Mouse (Mus musculus) kidney, postnatal 0 days (tissue): ENCODE measurements around the gene Spata20. TPM values are rescaled to one million over a fixed set of nuclear protein-coding genes. Genes with fewer than 3 reads are reported as not detected.
A peak's percentile ranks its signal among the peaks of the same experiment; 100 is the strongest.

ENCODE experiments used
- ATAC-seq: fragments of 200-750 bp; cut with Nextera tagmentation; replicated peaks from 2 replicates; pipeline ENCODE4 v1.8.0; 2017; ENCODE audit warnings: low read depth, moderate number of reproducible peaks, moderate TSS enrichment, moderate library complexity; ENCODE audit not compliant: low FRiP score
- DNase-seq: peaks from one replicate; pipeline ENCODE4 v3.0.0-alpha.2; 2016; ENCODE audit warnings: low spot score
- H3K27ac ChIP-seq: fragments of 300-500 bp; sonication (generic); 2 replicates; pipeline ENCODE4 v1.5.1; 2014; ENCODE audit warnings: mild to moderate bottlenecking
- H3K27me3 ChIP-seq: fragments of 300-500 bp; sonication (generic); 2 replicates; pipeline ENCODE4 v1.6.1; 2014; ENCODE audit warnings: low read length, mixed read lengths; ENCODE audit not compliant: insufficient read depth
- H3K36me3 ChIP-seq: fragments of 300-500 bp; sonication (generic); 2 replicates; pipeline ENCODE4 v1.6.1; 2014; ENCODE audit warnings: low read length, mixed read lengths; ENCODE audit not compliant: insufficient read depth
- H3K4me1 ChIP-seq: fragments of 300-500 bp; sonication (generic); replicated peaks from 2 replicates; pipeline ENCODE4 v1.6.1; 2014; ENCODE audit warnings: antibody characterized with exemption, low read length, mixed read lengths; ENCODE audit not compliant: insufficient read depth
- H3K4me2 ChIP-seq: fragments of 300-500 bp; sonication (generic); 2 replicates; pipeline ENCODE4 v1.6.1; 2014; ENCODE audit warnings: mild to moderate bottlenecking, low read length, moderate library complexity, mixed read lengths
- H3K4me3 ChIP-seq: fragments of 300-500 bp; sonication (generic); replicated peaks from 2 replicates; pipeline ENCODE4 v1.5.1; 2014; ENCODE audit warnings: low read depth, low read length
- H3K9ac ChIP-seq: fragments of 300-500 bp; sonication (generic); 2 replicates; pipeline ENCODE4 v1.6.1; 2014; ENCODE audit warnings: low read depth, low read length
- H3K9me3 ChIP-seq: fragments of 300-500 bp; sonication (generic); replicated peaks from 2 replicates; pipeline ENCODE4 v1.6.1; 2016; ENCODE audit warnings: low read length, inconsistent platforms, mixed read lengths
- CTCF ChIP-seq: IDR thresholded peaks from 2 replicates; pipeline ENCODE4 v1.5.1; 2016; ENCODE audit warnings: antibody characterized with exemption, low read depth, mild to moderate bottlenecking, moderate library complexity
- WGBS: fragments of 180-500 bp; shearing (Covaris S2); extraction: QIAGEN DNeasy Blood & Tissue Kit; methylation state at CpG from one replicate; pipeline ENCODE4 v1.1.7; 2014; 5-methylcytosine and 5-hydroxymethylcytosine counted together
- polyA plus RNA-seq: library from polyadenylated mRNA; unstranded; fragments of >200 nt; fragmentation: Nextera tagmentation; extraction: Ambion mirVana; gene quantifications from 2 replicates; pipeline ENCODE4 v1.2.1, GENCODE M21; 2015

The Spata20 gene
- polyA plus RNA-seq, 1 experiment from 2014 or later, result not detected

DNA sequence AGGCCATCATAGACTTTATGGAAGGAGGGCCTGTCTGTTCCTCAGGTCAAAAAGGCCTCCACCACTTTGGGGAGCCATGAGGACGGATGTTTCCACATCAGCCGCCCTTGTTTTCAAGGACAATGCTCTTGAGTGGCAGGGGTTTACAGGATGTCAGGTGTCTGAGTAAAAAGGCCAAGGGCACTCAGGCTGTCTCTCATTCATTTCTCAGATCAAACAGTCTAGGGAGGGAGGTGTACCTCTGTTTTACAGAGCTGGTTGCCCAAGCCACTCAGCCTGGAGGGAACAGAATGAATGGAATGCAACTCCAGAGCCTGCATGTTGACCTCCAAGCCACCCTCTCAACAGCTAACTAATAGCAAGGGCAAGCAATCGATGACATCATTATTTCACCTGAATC is 9.4 kb upstream of the Spata20 start:
- Histone ChIP-seq H3K27me3 (no peaks in the 10 kb centered on the region), H3K4me2 (no peak overlapping the region), H3K36me3 (peaks cover 13% of the 10 kb centered on the region; the same call in 1 of the 2 replicates), H3K27ac (no peak overlapping the region), H3K9ac (no peak overlapping the region), H3K4me3 (no peak overlapping the region), H3K4me1 (peaks cover 13% of the 10 kb centered on the region), H3K9me3 (no peaks in the 10 kb centered on the region)
- ATAC-seq (no peak), DNase-seq (peak; percentile 15)
- WGBS, result 71% methylated on average over 3 of the region's 3 CpGs
- TF ChIP-seq CTCF, result no peak

- no peak overlapping the region for H3K9ac ChIP-seq
- no peak for ATAC-seq
- no peaks in the 10 kb centered on the region for H3K9me3 ChIP-seq
- no peak for DNase-seq
- peaks cover 7% of the 10 kb centered on the region; the same call in 1 of the 2 replicates for H3K4me1 ChIP-seq
- peaks cover 13% of the 10 kb centered on the region; the same call in 1 of the 2 replicates for H3K36me3 ChIP-seq
- peak overlapping the region; percentile 69 for H3K4me2 ChIP-seq
- H3K27me3 ChIP-seq, result no peaks in the 10 kb centered on the region
- no peak overlapping the region for H3K27ac ChIP-seq
- TF ChIP-seq CTCF, result no peak
- H3K4me3 ChIP-seq, result no peak overlapping the region
- 64% methylated on average over 7 of the region's 7 CpGs for WGBS
Observed at GRCm38 (mm10) chr11:94491749-94492099, 5.7 kb upstream of the Spata20 start.

- peak overlapping the region; percentile 46 for H3K9ac ChIP-seq
- H3K4me1 ChIP-seq, result peaks cover 7% of the 10 kb centered on the region; the same call in 1 of the 2 replicates
- 12% methylated on average over 52 of the region's 55 CpGs for WGBS
- H3K27me3 ChIP-seq, result no peaks in the 10 kb centered on the region
- peak overlapping the region; percentile 36 for H3K4me3 ChIP-seq
- peak overlapping the region; percentile 69 for H3K4me2 ChIP-seq
- H3K9me3 ChIP-seq, result no peaks in the 10 kb centered on the region
- peaks cover 11% of the 10 kb centered on the region; the same call in 1 of the 2 replicates for H3K36me3 ChIP-seq
- peak; percentile 16; the same call in 1 of the 2 replicates for TF ChIP-seq CTCF
- peak; percentile 73 for DNase-seq
- no peak overlapping the region for H3K27ac ChIP-seq
- ATAC-seq, result 0 out of 2 replicates have a peak, but pooled peaks have one; percentile 38
Observed at GRCm38 (mm10) chr11:94491035-94491748, 5.2 kb upstream of the Spata20 start.

GRCm38 (mm10) chr11:94489745-94490144 is 3.8 kb upstream of the Spata20 start:
- Histone ChIP-seq H3K4me3 (no peak overlapping the region), H3K9me3 (no peaks in the 10 kb centered on the region), H3K27me3 (peaks cover 2% of the 10 kb centered on the region; the same call in 1 of the 2 replicates), H3K27ac (no peak overlapping the region), H3K36me3 (peaks cover 10% of the 10 kb centered on the region; the same call in 1 of the 2 replicates), H3K9ac (no peak overlapping the region), H3K4me2 (no peak overlapping the region), H3K4me1 (peaks cover 7% of the 10 kb centered on the region; the same call in 1 of the 2 replicates)
- TF ChIP-seq CTCF, result no peak
- 0 out of 2 replicates have a peak, but pooled peaks have one; percentile 9 for ATAC-seq
- 29% methylated on average over 4 of the region's 4 CpGs for WGBS
- no peak for DNase-seq

DNA sequence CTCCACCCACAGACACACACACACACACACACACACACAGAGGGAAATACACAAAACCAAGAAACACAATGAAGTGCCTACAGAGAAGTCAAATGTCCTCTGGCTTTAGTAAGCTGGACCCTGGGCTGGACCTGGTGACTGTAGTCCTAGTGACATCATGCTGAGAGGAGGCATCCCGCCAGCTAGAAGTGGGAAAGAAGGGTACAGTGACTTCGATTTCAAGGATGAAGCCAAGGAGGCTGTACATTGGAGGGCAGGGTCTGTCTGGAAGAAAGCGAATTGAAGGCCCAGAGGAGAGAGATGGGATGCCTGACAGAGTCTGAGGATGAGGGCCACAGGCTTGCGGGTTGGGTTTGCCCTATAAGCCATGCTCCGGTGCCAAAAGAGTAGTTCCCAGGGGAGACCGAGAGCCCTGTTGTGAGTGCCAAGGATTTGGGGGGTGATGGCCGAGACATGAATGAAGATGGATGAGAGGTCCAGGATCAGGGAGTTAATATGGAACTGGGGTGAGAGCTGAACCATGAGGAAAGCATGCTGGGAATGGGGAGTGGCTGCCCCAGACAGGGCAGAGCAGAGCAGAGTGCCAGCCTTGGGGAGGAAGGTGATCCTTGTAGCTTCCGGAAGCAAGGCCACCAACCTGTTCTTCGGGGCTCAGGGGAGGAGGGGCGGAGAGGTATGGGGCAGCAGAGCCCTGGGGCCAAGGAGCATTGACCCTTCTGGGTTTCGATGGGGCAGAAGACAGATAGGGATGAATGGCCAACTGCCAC is 3.0 kb upstream of the Spata20 start:
- H3K9ac ChIP-seq, result no peak overlapping the region
- peaks cover 3% of the 10 kb centered on the region; the same call in 1 of the 2 replicates for H3K36me3 ChIP-seq
- no peak for TF ChIP-seq CTCF
- no peak overlapping the region for H3K4me2 ChIP-seq
- H3K9me3 ChIP-seq, result no peaks in the 10 kb centered on the region
- no peak overlapping the region for H3K4me3 ChIP-seq
- DNase-seq (no peak), ATAC-seq (no peak)
- peaks cover 7% of the 10 kb centered on the region; the same call in 1 of the 2 replicates for H3K4me1 ChIP-seq
- 85% methylated on average over 11 of the region's 11 CpGs for WGBS
- H3K27me3 ChIP-seq, result peaks cover 2% of the 10 kb centered on the region; the same call in 1 of the 2 replicates
- no peak overlapping the region for H3K27ac ChIP-seq

DNA sequence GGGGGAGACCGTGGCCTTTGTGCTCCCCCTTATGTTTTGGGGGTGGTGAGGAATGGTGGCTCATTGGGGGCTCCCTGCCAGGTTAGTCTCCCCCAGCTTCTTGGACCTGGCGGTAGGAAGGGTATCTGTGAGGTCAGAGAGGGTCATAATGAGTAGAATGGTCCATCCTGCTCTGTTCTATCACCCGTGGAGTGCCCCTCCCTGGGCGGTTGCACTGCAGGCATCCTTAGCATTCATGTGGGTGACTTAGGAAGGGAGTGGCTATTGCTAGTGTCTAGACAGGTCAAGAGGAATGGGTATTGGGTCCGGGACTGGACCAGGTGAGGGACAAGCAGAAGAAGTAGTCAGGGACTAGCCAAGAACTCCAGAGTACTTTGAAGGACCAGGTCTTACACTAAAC is 756 bp downstream of the Spata20 start:
- ATAC-seq (no peak), DNase-seq (no peak)
- H3K4me2 ChIP-seq, result no peak overlapping the region
- no peaks in the 10 kb centered on the region; the same call in 1 of the 2 replicates for H3K4me1 ChIP-seq
- no peak overlapping the region for H3K4me3 ChIP-seq
- H3K36me3 ChIP-seq, result no peaks in the 10 kb centered on the region
- H3K27me3 ChIP-seq, result peaks cover 2% of the 10 kb centered on the region; the same call in 1 of the 2 replicates
- no peak overlapping the region for H3K9ac ChIP-seq
- no peak for TF ChIP-seq CTCF
- no peak overlapping the region for H3K27ac ChIP-seq
- H3K9me3 ChIP-seq, result no peaks in the 10 kb centered on the region
- 63% methylated on average over 5 of the region's 5 CpGs for WGBS
